Mouse (Mus musculus): ENCODE data around the gene Clmn.

GRCm38 (mm10) chr12:104899835-104900234, 35.0 kb upstream of the Clmn start:
- TF ChIP-seq GATA1 (IDR thresholded peaks at IDR 0.05; ENCODE audit: borderline replicate concordance, low read length) (no peak), FLI1 (IDR thresholded peaks at IDR 0.05; ENCODE audit: low read length) (no peak)

Data from megakaryocyte, embryonic 14.5 days (primary cell).